Mouse (Mus musculus) spleen, adult 2 months (tissue): ENCODE measurements around the gene Tsc2.

ENCODE experiments used
- CTCF ChIP-seq: fragments of 200-500 bp; IDR thresholded peaks from 2 replicates; pipeline ENCODE4 v1.5.1; 2011; ENCODE audit warnings: mild to moderate bottlenecking, inconsistent platforms; ENCODE audit not compliant: insufficient read depth, insufficient read length, insufficient replicate concordance; ENCODE audit errors: extremely low read depth
- POLR2A ChIP-seq: fragments of 200-500 bp; IDR thresholded peaks from 2 replicates; pipeline ENCODE4 v1.6.1; 2011; ENCODE audit warnings: low read depth, low read length, inconsistent platforms

DNA sequence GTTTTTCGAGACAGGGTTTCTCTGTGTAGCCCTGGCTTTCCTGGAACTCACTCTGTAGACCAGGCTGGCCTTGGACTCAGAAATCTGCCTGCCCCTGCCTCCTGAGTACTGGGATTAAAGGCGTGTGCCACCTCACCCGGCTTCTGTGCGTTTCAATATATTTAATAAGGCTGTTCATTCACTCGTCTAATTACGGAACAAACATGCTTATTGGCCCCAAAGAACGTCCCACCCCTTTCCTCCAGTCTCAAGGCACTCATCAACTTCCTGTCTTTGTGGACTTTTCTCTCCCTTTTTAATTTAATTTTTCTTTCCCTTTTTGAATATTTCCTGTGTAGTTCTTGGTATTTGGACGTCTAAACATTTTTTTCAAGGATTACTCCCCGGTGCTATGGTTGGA lies 84.0 kb downstream of the Tsc2 start:
- TF ChIP-seq POLR2A (no peak), CTCF (no peak)
